Mouse (Mus musculus) heart, embryonic 10.5 days (tissue): ENCODE results near the gene Magi2. TPM values are rescaled to one million over a fixed set of nuclear protein-coding genes. Genes with fewer than 3 reads are reported as not detected.

Experiments
- DNase-seq: peaks from one replicate; pipeline ENCODE4 v3.0.0-alpha.2; 2017; ENCODE audit warnings: low spot score
- H3K27ac ChIP-seq: fragments of 300-500 bp; sonication (generic); 2 replicates; pipeline ENCODE4 v1.5.1; 2016; ENCODE audit warnings: mild to moderate bottlenecking
- H3K27me3 ChIP-seq: fragments of 300-500 bp; sonication (generic); 2 replicates; pipeline ENCODE4 v1.6.1; 2016; ENCODE audit warnings: mild to moderate bottlenecking; ENCODE audit not compliant: poor library complexity, insufficient read depth, severe bottlenecking
- H3K36me3 ChIP-seq: fragments of 300-500 bp; sonication (generic); 2 replicates; pipeline ENCODE4 v1.6.1; 2016; ENCODE audit warnings: mild to moderate bottlenecking, moderate library complexity
- H3K4me1 ChIP-seq: fragments of 300-500 bp; sonication (generic); 2 replicates; pipeline ENCODE4 v1.6.1; 2016; ENCODE audit warnings: mild to moderate bottlenecking
- H3K4me3 ChIP-seq: fragments of 300-500 bp; sonication (generic); 2 replicates; pipeline ENCODE4 v1.5.1; 2016; ENCODE audit warnings: mild to moderate bottlenecking, moderate library complexity
- H3K9me3 ChIP-seq: fragments of 300-500 bp; sonication (generic); 2 replicates; pipeline ENCODE4 v1.6.1; 2016; ENCODE audit warnings: mild to moderate bottlenecking, moderate library complexity
- WGBS: fragments of 180-500 bp; shearing (Covaris S2); methylation state at CpG from one replicate; pipeline ENCODE4 v1.1.7; 2016; 5-methylcytosine and 5-hydroxymethylcytosine counted together
- polyA plus RNA-seq: library from polyadenylated mRNA; unstranded; fragments of >200 nt; fragmentation: Nextera tagmentation; extraction: Ambion mirVana; gene quantifications from 2 replicates; pipeline ENCODE4 v1.2.1, GENCODE M21; 2016

Gene Magi2
- polyA plus RNA-seq, 1 experiment from 2014 or later, result 1.8 TPM

DNA sequence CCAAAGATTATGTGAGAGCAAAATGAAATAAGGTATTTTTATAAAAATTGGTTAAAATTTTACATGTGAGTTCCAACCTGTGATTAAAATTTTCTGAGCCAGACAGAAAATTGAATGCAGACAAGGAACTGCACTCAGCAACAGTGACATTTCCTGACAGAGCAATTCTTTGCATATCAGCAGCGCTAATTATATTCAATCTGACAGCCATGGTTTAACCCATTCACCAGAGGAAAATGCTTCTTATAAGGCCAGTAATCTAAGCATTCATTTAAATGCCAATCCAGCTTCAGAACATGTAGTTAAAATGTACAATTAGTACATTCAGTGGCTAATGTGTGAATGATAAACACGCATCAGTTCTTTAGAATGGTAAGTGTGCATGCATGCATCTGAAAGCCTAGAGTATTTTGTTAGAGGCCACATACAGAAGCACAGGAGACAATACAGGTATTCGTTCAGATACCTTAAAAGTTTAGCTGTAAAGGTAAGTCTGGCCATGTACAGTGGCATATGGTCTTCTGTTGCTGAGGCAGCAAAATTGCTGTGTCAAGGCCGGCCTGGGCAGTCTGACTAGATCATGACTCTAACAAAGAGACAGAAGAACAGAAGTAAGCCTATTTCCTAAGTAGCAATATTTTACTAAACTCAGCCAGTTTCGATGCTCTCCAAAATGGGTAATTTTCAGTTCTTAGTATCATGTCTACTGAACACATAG lies 576.4 kb downstream of the Magi2 start:
- Histone ChIP-seq H3K36me3 (no peaks in the 10 kb centered on the region), H3K9me3 (no peaks in the 10 kb centered on the region), H3K4me1 (no peaks in the 10 kb centered on the region), H3K27ac (no peak overlapping the region), H3K27me3 (no peaks in the 10 kb centered on the region), H3K4me3 (no peak overlapping the region)
- DNase-seq, result no peak
- WGBS, result 82% methylated on average over 5 of the region's 5 CpGs

DNA sequence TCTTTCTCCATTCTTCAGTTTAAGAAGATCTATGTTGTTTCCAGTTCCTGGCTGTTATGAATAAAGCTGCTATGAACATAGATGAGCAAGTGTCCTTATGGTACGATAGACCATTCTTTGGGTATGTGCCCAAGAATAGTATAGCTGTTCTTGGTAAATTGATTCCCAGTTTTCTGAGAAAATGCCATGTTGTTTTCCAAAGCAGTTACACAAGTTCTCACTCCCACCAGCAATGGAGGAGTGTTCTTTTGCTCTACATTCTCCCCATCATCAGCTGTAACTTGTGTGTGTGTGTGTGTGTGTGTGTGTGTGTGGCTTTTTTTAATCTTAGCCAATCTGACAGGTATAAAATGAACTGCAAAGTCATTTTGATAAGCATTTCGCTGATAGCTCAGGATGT lies 595.7 kb downstream of the Magi2 start:
- Histone ChIP-seq H3K4me3 (no peak overlapping the region), H3K4me1 (no peaks in the 10 kb centered on the region), H3K27me3 (no peaks in the 10 kb centered on the region), H3K9me3 (no peaks in the 10 kb centered on the region), H3K27ac (no peak overlapping the region), H3K36me3 (no peaks in the 10 kb centered on the region)
- no peak for DNase-seq
- 79% methylated on average over 2 of the region's 2 CpGs for whole genome bisulfite sequencing

DNA sequence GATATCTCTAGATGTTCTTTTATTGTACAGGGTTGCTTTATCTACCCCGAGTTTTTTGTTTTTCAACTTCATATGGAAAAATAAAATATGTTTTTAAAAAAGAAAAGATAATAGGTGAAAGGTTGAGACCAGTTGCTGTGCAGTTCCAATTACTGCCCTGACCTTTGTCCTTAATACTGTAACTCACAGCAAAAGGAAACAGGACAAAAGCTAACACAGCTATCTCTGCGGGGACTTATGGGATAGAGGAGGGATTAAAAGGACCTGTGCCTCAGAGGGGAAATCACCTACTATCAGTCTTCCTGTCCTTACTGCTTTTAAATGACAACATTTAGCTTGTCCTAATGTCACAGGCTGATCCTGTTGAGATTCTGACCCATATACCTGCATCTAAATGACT lies 599.1 kb downstream of the Magi2 start:
- H3K4me3 ChIP-seq, result no peak overlapping the region
- DNase-seq, result no peak
- H3K27ac ChIP-seq, result no peak overlapping the region
- no peaks in the 10 kb centered on the region for H3K27me3 ChIP-seq
- WGBS, result 67% methylated on average over 2 of the region's 2 CpGs
- H3K36me3 ChIP-seq, result no peaks in the 10 kb centered on the region
- no peaks in the 10 kb centered on the region for H3K9me3 ChIP-seq
- H3K4me1 ChIP-seq, result no peaks in the 10 kb centered on the region

DNA sequence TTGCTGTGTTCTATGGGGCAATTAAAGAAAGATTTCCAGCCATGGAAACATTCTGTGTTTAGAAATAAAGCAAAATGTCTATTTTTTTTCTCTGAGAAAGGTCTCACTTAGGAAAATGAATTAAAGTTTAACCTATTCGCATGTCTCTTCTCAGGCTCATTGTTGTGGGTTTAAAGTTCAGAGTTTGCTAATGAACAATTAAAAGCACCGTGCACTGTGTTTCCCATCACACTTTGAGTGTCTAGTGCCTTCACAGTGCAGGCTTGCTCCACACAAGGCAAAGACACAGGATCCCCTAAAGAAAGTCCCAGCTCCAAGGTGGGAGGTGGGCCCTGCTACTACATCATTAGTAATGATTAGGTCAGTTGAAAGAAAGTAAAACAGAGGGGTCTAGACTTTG lies 602.5 kb downstream of the Magi2 start:
- H3K36me3 ChIP-seq, result no peaks in the 10 kb centered on the region
- H3K27me3 ChIP-seq, result no peaks in the 10 kb centered on the region
- no peaks in the 10 kb centered on the region for H3K9me3 ChIP-seq
- no peak for DNase-seq
- no peaks in the 10 kb centered on the region for H3K4me1 ChIP-seq
- 88% methylated on average over 2 of the region's 2 CpGs for WGBS
- no peak overlapping the region for H3K27ac ChIP-seq
- H3K4me3 ChIP-seq, result no peak overlapping the region

DNA sequence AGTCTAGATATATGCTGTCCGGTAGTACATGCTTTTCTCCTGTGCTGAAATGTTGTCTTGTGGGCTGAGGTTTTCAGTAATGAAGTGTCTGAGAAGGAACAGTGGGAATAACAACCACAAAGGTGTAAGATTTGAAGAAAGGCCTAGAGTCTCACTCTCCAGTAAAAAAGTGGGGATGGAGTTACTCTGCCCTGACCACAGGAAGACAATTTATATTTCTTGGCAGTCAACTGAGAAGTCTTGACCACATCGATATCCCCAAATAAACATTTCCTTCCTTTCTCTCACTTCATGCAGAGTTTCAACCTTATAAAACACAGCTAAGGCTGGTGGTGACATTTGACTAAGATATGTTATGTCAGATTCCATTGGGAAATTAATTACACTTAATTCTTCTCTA lies 636.0 kb downstream of the Magi2 start:
- H3K27ac ChIP-seq, result no peak overlapping the region
- 80% methylated on average over 2 of the region's 2 CpGs for WGBS

DNA sequence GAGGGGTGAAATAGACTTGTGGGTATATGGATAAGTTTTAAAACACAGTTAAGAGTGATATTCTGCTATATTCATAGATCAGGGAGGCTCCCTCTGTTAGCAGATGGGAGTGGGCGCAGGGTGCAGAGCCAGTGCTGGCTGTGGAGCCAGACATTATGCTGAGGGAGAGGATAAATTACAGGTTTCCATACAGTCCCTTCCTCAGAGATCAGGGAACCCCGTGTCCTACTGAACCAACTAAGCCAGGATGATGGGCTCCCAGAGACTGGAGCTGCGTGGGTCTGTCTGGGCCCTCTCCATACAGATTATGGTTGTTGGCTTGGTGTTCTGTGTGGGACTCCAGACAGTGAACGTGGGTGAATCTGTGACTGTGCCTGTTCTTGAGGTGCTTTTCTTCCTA lies 643.6 kb downstream of the Magi2 start:
- H3K4me1 ChIP-seq, result no peaks in the 10 kb centered on the region
- no peaks in the 10 kb centered on the region for H3K27me3 ChIP-seq
- no peaks in the 10 kb centered on the region for H3K36me3 ChIP-seq
- no peak overlapping the region for H3K27ac ChIP-seq
- no peaks in the 10 kb centered on the region for H3K9me3 ChIP-seq
- no peak overlapping the region for H3K4me3 ChIP-seq
- 73% methylated on average over 4 of the region's 4 CpGs for WGBS
- DNase-seq, result no peak

More for the DNA sequence above, 636.0 kb downstream of the Magi2 start:
- Histone ChIP-seq H3K27me3 (no peaks in the 10 kb centered on the region), H3K9me3 (no peaks in the 10 kb centered on the region), H3K4me3 (no peak overlapping the region), H3K36me3 (no peaks in the 10 kb centered on the region), H3K4me1 (no peaks in the 10 kb centered on the region)
- no peak for DNase-seq

DNA sequence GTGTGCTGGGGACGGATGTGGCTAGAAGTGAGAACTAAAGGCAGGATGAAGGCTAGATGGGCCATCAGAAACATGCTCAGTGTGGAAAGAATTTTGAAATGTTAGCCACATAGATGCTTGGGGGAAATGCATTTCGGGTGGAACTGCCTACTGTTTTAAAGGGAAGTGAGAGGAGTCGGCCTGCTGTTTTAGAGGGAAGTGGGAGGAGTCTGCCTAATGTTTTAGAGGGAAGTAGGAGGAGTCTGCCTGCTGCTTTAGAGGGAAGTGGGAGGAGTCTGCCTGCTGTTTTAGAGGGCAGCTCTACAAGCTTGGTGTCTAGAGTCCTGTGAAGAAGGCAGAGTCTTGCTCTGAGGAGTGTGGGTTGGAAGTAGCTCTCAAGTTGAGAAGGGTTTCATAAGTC lies 664.9 kb downstream of the Magi2 start:
- DNase-seq, result no peak
- no peaks in the 10 kb centered on the region for H3K27me3 ChIP-seq
- no peaks in the 10 kb centered on the region for H3K36me3 ChIP-seq
- no peak overlapping the region for H3K27ac ChIP-seq
- WGBS, result 76% methylated on average over 3 of the region's 3 CpGs
- H3K9me3 ChIP-seq, result no peaks in the 10 kb centered on the region
- H3K4me3 ChIP-seq, result no peak overlapping the region
- H3K4me1 ChIP-seq, result no peaks in the 10 kb centered on the region

DNA sequence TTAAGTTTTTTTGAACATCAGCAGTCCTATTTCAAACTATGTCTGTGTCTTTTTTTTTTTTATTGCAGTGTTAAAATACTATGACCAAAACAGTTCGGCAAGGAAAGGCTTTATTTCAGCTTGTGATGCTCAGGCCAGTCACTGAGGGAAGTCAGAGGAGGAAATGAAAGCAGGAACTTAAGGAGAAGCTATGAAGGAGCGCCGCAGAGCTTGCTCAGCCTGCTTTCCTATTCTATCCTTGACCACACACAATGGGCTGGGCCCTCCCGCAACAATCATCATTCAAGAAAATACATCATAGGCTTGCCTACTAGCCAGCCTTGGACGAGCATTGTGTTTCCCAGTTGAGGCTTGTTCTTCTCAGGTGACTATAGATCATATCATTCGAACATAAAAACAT lies 669.1 kb downstream of the Magi2 start:
- 81% methylated on average over 6 of the region's 6 CpGs for WGBS
- Histone ChIP-seq H3K27ac (no peak overlapping the region), H3K36me3 (no peaks in the 10 kb centered on the region), H3K4me3 (no peak overlapping the region), H3K4me1 (no peaks in the 10 kb centered on the region), H3K27me3 (no peaks in the 10 kb centered on the region), H3K9me3 (no peaks in the 10 kb centered on the region)
- no peak for DNase-seq

DNA sequence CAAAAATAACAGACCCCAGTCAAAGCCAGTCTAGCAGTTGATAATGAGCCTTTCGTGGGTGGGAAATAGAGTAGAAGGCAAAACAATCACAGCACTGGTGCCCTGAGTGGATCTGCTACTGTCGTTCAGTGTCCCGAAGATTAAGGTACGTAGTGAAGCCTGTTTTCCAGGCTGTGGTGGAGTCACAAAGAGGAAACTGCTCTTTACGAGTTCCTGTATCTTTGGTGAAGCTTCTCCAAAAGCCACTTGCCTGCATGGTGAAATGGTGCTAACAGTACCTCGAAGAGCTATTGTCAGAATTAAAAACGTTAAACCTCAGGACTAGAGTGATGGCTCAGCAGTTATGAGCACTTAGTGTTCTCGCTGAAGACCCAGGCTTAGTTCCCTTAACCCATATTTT lies 674.8 kb downstream of the Magi2 start:
- H3K36me3 ChIP-seq, result no peaks in the 10 kb centered on the region
- H3K4me3 ChIP-seq, result no peak overlapping the region
- H3K27me3 ChIP-seq, result no peaks in the 10 kb centered on the region
- WGBS, result 67% methylated on average over 8 of the region's 8 CpGs
- no peaks in the 10 kb centered on the region for H3K4me1 ChIP-seq
- H3K9me3 ChIP-seq, result no peaks in the 10 kb centered on the region
- H3K27ac ChIP-seq, result no peak overlapping the region
- no peak for DNase-seq

DNA sequence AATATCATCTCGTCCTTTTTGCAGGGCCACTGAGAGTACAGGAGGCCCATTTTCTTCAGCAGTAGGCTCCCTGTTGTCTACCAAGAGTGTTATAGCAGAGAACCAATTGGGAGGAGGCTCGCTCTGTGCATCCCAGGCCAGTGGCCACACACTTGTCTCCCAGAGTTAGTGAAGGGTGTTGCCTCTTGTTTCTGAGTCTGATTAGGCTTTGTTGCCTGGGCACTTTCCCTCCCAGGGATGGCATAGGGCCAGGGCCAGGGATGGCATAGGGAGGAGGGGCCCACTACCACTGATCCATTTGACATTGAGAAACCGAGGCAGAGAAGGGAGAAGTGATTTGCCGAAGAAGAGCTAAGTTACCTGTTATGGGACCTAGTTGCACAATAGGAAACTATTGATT lies 679.8 kb downstream of the Magi2 start:
- WGBS, result 69% methylated on average over 4 of the region's 4 CpGs
- Histone ChIP-seq H3K27me3 (peaks cover 6% of the 10 kb centered on the region; the same call in 1 of the 2 replicates), H3K4me3 (no peak overlapping the region), H3K27ac (no peak overlapping the region), H3K36me3 (no peaks in the 10 kb centered on the region), H3K4me1 (peaks cover 11% of the 10 kb centered on the region), H3K9me3 (no peaks in the 10 kb centered on the region)
- DNase-seq, result no peak

DNA sequence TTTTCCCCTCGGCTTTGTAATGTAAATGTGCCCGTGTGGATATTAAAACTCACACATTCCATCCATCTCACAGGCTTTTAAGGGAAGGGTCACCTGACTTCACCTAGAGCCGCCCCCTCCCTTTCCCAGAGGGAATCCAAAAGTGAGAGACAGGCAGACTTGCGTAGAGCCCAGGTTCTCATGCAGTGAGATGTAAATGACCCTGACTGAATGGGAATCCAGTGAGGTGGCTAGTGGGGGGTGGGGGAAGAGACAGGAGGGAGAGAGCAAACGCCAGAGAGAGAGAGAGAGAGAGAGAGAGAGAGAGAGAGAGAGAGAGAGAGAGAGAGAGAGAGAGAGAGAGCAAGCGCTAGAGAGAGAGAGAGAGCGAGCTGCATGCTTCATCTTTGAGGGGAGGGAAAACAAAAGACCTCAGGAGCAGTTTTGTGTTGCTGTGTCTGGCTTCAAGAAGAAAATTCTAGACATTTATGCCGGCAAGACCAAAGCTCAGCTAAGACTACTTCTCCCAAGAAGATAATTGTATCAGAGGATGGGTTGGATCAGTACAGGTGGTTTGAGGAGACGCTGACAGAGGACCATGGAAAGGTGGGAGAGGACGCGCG lies 680.6 kb downstream of the Magi2 start:
- 7% methylated on average over 11 of the region's 12 CpGs for WGBS
- Histone ChIP-seq H3K4me3 (peak overlapping the region; percentile 57), H3K27me3 (peaks cover 6% of the 10 kb centered on the region; the same call in 1 of the 2 replicates), H3K4me1 (peaks cover 11% of the 10 kb centered on the region), H3K9me3 (no peaks in the 10 kb centered on the region), H3K27ac (no peak overlapping the region), H3K36me3 (no peaks in the 10 kb centered on the region)
- no peak for DNase-seq

DNA sequence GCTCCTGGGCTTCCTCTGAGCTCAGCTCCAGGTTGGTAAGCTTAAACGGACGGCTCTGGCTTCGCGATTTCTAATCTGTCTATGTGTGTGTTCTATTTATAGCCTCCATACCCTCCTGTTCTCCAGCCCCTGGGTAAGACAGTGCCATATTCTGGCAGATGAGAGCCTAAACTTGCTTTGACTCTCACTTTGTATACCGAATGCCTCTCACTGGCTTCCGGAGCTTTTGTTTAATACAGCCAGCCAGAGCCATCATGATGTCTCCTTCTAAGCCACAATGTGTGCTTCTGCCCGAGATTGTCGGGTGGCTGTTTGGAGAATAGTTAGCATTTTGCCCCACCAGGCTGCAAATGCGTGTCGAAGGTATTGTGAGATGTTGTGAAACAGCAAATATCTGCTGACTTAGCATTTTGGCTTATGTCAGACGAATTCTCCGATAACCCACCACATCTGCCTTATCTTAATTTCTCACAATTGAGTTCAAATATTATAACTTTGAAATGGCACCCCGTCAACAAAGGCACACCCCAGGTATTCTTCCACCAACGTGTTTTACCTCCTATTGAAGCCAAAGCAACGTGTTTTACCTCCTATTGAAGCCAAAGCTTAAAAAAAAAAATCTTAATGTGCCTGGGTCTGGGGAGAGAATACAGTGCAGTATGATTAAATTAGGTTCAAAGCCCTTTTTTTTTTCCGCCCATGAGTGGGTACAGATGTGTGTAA lies 681.3 kb downstream of the Magi2 start:
- no peak for DNase-seq
- WGBS, result 6% methylated on average over 16 of the region's 16 CpGs
- peaks cover 11% of the 10 kb centered on the region for H3K4me1 ChIP-seq
- peaks cover 6% of the 10 kb centered on the region; the same call in 1 of the 2 replicates for H3K27me3 ChIP-seq
- no peaks in the 10 kb centered on the region for H3K36me3 ChIP-seq
- no peaks in the 10 kb centered on the region for H3K9me3 ChIP-seq
- no peak overlapping the region for H3K27ac ChIP-seq
- peak overlapping the region; percentile 57 for H3K4me3 ChIP-seq

DNA sequence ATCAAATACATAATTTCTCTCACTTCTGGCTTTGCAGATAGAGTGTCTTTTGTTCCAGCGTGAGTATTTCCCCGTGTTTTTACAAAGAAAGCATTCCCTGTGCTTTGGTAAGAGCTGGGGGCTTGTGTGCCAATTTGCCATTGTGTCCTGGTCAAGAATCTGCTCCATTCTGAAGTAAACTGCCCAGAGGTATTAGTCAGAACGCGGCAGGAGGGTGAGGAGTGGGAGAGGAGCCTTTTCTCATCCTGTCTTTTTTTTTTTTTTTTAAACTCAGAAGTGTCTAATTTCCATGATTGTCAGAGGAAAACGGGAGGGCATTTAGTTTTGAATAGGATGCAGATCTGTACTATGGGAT lies 681.8 kb downstream of the Magi2 start:
- DNase-seq, result no peak
- Histone ChIP-seq H3K4me1 (peaks cover 11% of the 10 kb centered on the region), H3K36me3 (no peaks in the 10 kb centered on the region), H3K9me3 (no peaks in the 10 kb centered on the region), H3K4me3 (peak overlapping the region; percentile 57), H3K27me3 (peaks cover 6% of the 10 kb centered on the region; the same call in 1 of the 2 replicates), H3K27ac (no peak overlapping the region)
- WGBS, result 1% methylated on average over 5 of the region's 5 CpGs
